Mouse (Mus musculus) embryo, embryonic 9.5 days (tissue): Measurements from ENCODE around the gene Usp20.
A peak's percentile ranks its signal among the peaks of the same experiment; 100 is the strongest.
"Not testable (repeated sequence)": the region's sequence is repeated elsewhere in the genome, so short reads cannot be mapped to it uniquely, and the experiment has no call there.

ENCODE experiments used
- DNase-seq: peaks from one replicate; pipeline ENCODE4 v3.0.0-alpha.2; 2017; ENCODE audit errors: extremely low spot score

Gene Usp20

GRCm38 (mm10) chr2:30981790-30982513, at the start of gene Usp20, which contains the start of gene BC005624:
Usp20 (plus strand) TSS chr2:30982279.
BC005624 (minus strand) TSS chr2:30982201.
- DNase-seq, result peak; percentile 100

GRCm38 (mm10) chr2:30933032-30933431, 49.0 kb upstream of the Usp20 start:
- DNase-seq, result no peak

- DNase-seq, result peak; percentile 82
Observed at GRCm38 (mm10) chr2:30933917-30934450, 48.1 kb upstream of the Usp20 start.

GRCm38 (mm10) chr2:30936808-30937207, 45.3 kb upstream of the Usp20 start:
- no peak for DNase-seq

- no peak for DNase-seq
Observed at GRCm38 (mm10) chr2:30937731-30938130, 44.3 kb upstream of the Usp20 start.

- DNase-seq, result no peak
Observed at GRCm38 (mm10) chr2:30938574-30938991, 43.5 kb upstream of the Usp20 start.

GRCm38 (mm10) chr2:30941586-30941985, 40.5 kb upstream of the Usp20 start:
- no peak for DNase-seq

GRCm38 (mm10) chr2:30942116-30942515, 40.0 kb upstream of the Usp20 start:
- DNase-seq, result not testable (repeated sequence)

- peak; percentile 71 for DNase-seq
Observed at GRCm38 (mm10) chr2:30942603-30943011, 39.5 kb upstream of the Usp20 start.

- DNase-seq, result no peak
Observed at GRCm38 (mm10) chr2:30952457-30952823, 29.6 kb upstream of the Usp20 start.

- DNase-seq, result peak; percentile 84
Observed at GRCm38 (mm10) chr2:30952824-30953490, 29.1 kb upstream of the Usp20 start, which contains the start of gene Tor1b. Tor1b (plus strand) TSS chr2:30952959.

GRCm38 (mm10) chr2:30954797-30955196, 27.3 kb upstream of the Usp20 start:
- DNase-seq, result no peak

- no peak for DNase-seq
Observed at GRCm38 (mm10) chr2:30957511-30957910, 24.6 kb upstream of the Usp20 start.

GRCm38 (mm10) chr2:30958726-30959125, 23.4 kb upstream of the Usp20 start:
- DNase-seq, result no peak

- DNase-seq, result no peak
Observed at GRCm38 (mm10) chr2:30959856-30960255, 22.2 kb upstream of the Usp20 start.

- no peak for DNase-seq
Observed at GRCm38 (mm10) chr2:30962570-30963254, 19.4 kb upstream of the Usp20 start.

GRCm38 (mm10) chr2:30965627-30966026, 16.5 kb upstream of the Usp20 start:
- no peak for DNase-seq

GRCm38 (mm10) chr2:30966826-30967225, 15.3 kb upstream of the Usp20 start:
- DNase-seq, result no peak

- peak; percentile 92 for DNase-seq
Observed at GRCm38 (mm10) chr2:30967352-30968327, 14.4 kb upstream of the Usp20 start, which contains the start of gene Tor1a. Tor1a (minus strand) TSS chr2:30967933.

- DNase-seq, result no peak
Observed at GRCm38 (mm10) chr2:30983024-30983423, 945 bp downstream of the Usp20 start.
